Mouse (Mus musculus) layer of hippocampus, adult 9-11 months (tissue): ENCODE results near the gene Ovch2.

Experiments used
- DNase-seq: peaks from one replicate; pipeline ENCODE4 v3.0.0; 2022

The Ovch2 gene

DNA sequence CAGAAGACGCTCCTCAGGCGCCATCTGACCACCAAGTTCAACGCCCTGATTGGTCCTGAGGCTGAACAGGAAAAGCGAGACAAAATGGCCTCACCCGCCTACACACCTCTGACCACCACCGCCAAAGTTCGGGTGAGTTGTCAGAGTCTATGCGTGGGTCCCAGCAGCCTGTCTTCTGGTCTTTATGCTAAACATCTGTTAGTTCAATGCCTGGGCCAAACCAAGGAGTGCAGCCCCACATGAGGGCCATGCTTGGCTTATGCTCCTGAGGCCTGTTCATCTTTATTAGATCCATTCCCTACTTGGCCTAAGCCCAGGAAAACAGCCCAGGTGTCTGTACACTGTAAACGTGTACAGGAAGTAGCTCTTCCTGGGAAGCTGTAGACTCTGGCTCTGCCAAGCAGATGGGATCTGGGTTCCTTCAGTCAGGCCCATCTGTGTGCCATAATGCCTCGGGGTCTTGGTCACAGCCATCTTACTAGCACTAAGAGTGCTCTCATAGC, 58.0 kb downstream of the Ovch2 start:
- DNase-seq: no peak

DNA sequence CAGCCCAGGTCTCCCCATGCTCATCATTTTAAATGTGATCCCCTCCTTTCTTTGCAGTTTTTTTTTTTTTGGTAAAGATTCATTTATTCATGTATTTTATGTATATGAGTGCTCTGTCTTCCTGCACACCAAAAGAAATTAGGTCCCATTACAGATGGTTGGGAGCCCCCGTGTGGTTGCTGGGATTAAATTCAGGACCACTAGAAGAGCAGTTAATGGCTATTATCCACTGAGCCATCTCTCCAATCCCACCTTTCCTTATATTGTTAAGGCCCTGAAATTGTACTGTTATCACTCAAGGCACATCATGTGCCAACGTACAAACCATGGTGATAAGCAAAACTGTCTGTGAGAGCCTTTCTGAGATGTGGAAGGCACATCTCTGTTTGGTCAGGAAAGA, 62.3 kb downstream of the Ovch2 start:
- DNase-seq: no peak

DNA sequence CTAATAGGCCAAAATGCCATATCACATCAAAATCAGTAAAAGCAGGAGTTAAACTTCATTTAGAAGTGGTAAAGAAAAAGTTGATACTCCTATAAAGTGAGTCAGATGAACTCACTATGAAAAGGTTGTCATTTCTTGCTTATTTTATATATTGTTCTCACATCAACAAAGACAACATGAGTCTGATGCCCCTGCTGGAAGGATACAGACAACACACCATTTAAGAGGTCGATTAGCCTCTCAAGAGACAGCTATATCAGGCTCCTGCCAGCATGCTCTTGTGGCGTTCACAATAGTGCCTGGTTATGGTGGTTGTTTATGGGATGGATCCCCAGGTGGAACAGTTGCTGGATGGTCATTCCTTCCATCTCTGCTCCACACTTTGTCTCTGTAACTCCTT, 67.8 kb downstream of the Ovch2 start:
- no peak for DNase-seq
